Mouse (Mus musculus): Measurements from ENCODE around the gene Srek1.

Srek1 gene

GRCm38 (mm10) chr13:103711406-103712025 lies 62.9 kb downstream of the Srek1 start:
- peak; percentile 25 for DNase-seq

- DNase-seq: no peak
Measured at GRCm38 (mm10) chr13:103710359-103710781, 64.0 kb downstream of the Srek1 start.

- DNase-seq: no peak
Measured at GRCm38 (mm10) chr13:103705436-103705978, 68.9 kb downstream of the Srek1 start.

GRCm38 (mm10) chr13:103703833-103704232 lies 70.6 kb downstream of the Srek1 start:
- no peak for DNase-seq

- DNase-seq: peak; percentile 51
Measured at GRCm38 (mm10) chr13:103703386-103703785, 71.0 kb downstream of the Srek1 start.

- DNase-seq: no peak
Measured at GRCm38 (mm10) chr13:103702266-103702665, 72.1 kb downstream of the Srek1 start.

- DNase-seq: no peak
Measured at GRCm38 (mm10) chr13:103700752-103701151, 73.7 kb downstream of the Srek1 start.

- no peak for DNase-seq
Measured at GRCm38 (mm10) chr13:103697993-103698392, 76.4 kb downstream of the Srek1 start.

- peak; percentile 13 for DNase-seq
Measured at GRCm38 (mm10) chr13:103696164-103696563, 78.2 kb downstream of the Srek1 start.

GRCm38 (mm10) chr13:103695456-103695855 lies 79.0 kb downstream of the Srek1 start:
- no peak for DNase-seq

Data from kidney, adult 11 months (tissue).